Mouse (Mus musculus): ENCODE data around the gene Cited2. TPM values are rescaled to one million over a fixed set of nuclear protein-coding genes. Genes with fewer than 3 reads are reported as not detected.

Cited2 gene
- total and polyA plus RNA-seq, 2 experiments from 2014 or later, result 57.7 to 66.1 TPM

- no peak for ATAC-seq
- Histone ChIP-seq H3K9me3 (ENCODE audit: low read length) (no peaks in the 10 kb centered on the region), H3K9ac (no peak overlapping the region), H3K27me3 (ENCODE audit: insufficient read depth, low read length) (no peaks in the 10 kb centered on the region), H3K4me1 (ENCODE audit: insufficient read depth) (no peaks in the 10 kb centered on the region), H3K4me2 (ENCODE audit: low read depth) (no peak overlapping the region), H3K36me3 (ENCODE audit: insufficient read depth) (no peaks in the 10 kb centered on the region), H3K4me3 (ENCODE audit: low read depth, low read length) (no peak overlapping the region), H3K27ac (ENCODE audit: low read depth, low read length) (no peak overlapping the region)
- DNase-seq, result no peak
- 89% methylated on average over 2 of the region's 2 CpGs for WGBS
- no peak for TF ChIP-seq CTCF (IDR thresholded peaks at IDR 0.05; ENCODE audit: low read depth)
Measured at GRCm38 (mm10) chr10:17681386-17681785, 41.6 kb upstream of the Cited2 start.

GRCm38 (mm10) chr10:17683852-17684428 is 39.1 kb upstream of the Cited2 start:
- no peak for TF ChIP-seq CTCF (IDR thresholded peaks at IDR 0.05; ENCODE audit: low read depth)
- no peaks in the 10 kb centered on the region for H3K27me3 ChIP-seq (ENCODE audit: insufficient read depth, low read length)
- WGBS, result 76% methylated on average over 6 of the region's 6 CpGs
- ATAC-seq, result no peak
- DNase-seq, result no peak
- no peak overlapping the region for H3K4me2 ChIP-seq (ENCODE audit: low read depth)
- H3K9me3 ChIP-seq (ENCODE audit: low read length), result no peaks in the 10 kb centered on the region
- no peaks in the 10 kb centered on the region for H3K36me3 ChIP-seq (ENCODE audit: insufficient read depth)
- no peaks in the 10 kb centered on the region for H3K4me1 ChIP-seq (ENCODE audit: insufficient read depth)
- H3K9ac ChIP-seq, result no peak overlapping the region
- H3K4me3 ChIP-seq (ENCODE audit: low read depth, low read length), result no peak overlapping the region
- H3K27ac ChIP-seq (ENCODE audit: low read depth, low read length), result no peak overlapping the region

GRCm38 (mm10) chr10:17689806-17690205 is 33.2 kb upstream of the Cited2 start:
- ATAC-seq (no peak), DNase-seq (no peak)
- no peaks in the 10 kb centered on the region for H3K27me3 ChIP-seq (ENCODE audit: insufficient read depth, low read length)
- no peak for TF ChIP-seq CTCF (IDR thresholded peaks at IDR 0.05; ENCODE audit: low read depth)
- 81% methylated on average over 4 of the region's 4 CpGs for WGBS
- no peaks in the 10 kb centered on the region for H3K9me3 ChIP-seq (ENCODE audit: low read length)
- H3K27ac ChIP-seq (ENCODE audit: low read depth, low read length), result no peak overlapping the region
- no peaks in the 10 kb centered on the region for H3K36me3 ChIP-seq (ENCODE audit: insufficient read depth)
- H3K9ac ChIP-seq, result no peak overlapping the region
- H3K4me1 ChIP-seq (ENCODE audit: insufficient read depth), result no peaks in the 10 kb centered on the region
- no peak overlapping the region for H3K4me3 ChIP-seq (ENCODE audit: low read depth, low read length)
- no peak overlapping the region for H3K4me2 ChIP-seq (ENCODE audit: low read depth)

- no peak overlapping the region for H3K4me2 ChIP-seq (ENCODE audit: low read depth)
- TF ChIP-seq CTCF (IDR thresholded peaks at IDR 0.05; ENCODE audit: low read depth), result no peak
- H3K9ac ChIP-seq, result no peak overlapping the region
- WGBS, result 82% methylated on average over 1 of the region's 1 CpGs
- ATAC-seq, result no peak
- H3K27ac ChIP-seq (ENCODE audit: low read depth, low read length), result no peak overlapping the region
- no peaks in the 10 kb centered on the region for H3K36me3 ChIP-seq (ENCODE audit: insufficient read depth)
- no peaks in the 10 kb centered on the region for H3K4me1 ChIP-seq (ENCODE audit: insufficient read depth)
- DNase-seq, result no peak
- no peaks in the 10 kb centered on the region for H3K27me3 ChIP-seq (ENCODE audit: insufficient read depth, low read length)
- H3K4me3 ChIP-seq (ENCODE audit: low read depth, low read length), result no peak overlapping the region
- H3K9me3 ChIP-seq (ENCODE audit: low read length), result no peaks in the 10 kb centered on the region
Measured at GRCm38 (mm10) chr10:17691709-17692108, 31.3 kb upstream of the Cited2 start.

GRCm38 (mm10) chr10:17695801-17696200 is 27.2 kb upstream of the Cited2 start:
- no peaks in the 10 kb centered on the region for H3K4me1 ChIP-seq (ENCODE audit: insufficient read depth)
- H3K4me3 ChIP-seq (ENCODE audit: low read depth, low read length), result no peak overlapping the region
- no peak overlapping the region for H3K9ac ChIP-seq
- no peak overlapping the region for H3K4me2 ChIP-seq (ENCODE audit: low read depth)
- WGBS, result 76% methylated on average over 3 of the region's 3 CpGs
- no peaks in the 10 kb centered on the region for H3K27me3 ChIP-seq (ENCODE audit: insufficient read depth, low read length)
- DNase-seq (no peak), ATAC-seq (no peak)
- TF ChIP-seq CTCF (IDR thresholded peaks at IDR 0.05; ENCODE audit: low read depth), result no peak
- H3K36me3 ChIP-seq (ENCODE audit: insufficient read depth), result no peaks in the 10 kb centered on the region
- H3K27ac ChIP-seq (ENCODE audit: low read depth, low read length), result no peak overlapping the region
- no peaks in the 10 kb centered on the region for H3K9me3 ChIP-seq (ENCODE audit: low read length)

GRCm38 (mm10) chr10:17697376-17698265 is 25.4 kb upstream of the Cited2 start:
- Histone ChIP-seq H3K4me3 (ENCODE audit: low read depth, low read length) (no peak overlapping the region), H3K27ac (ENCODE audit: low read depth, low read length) (no peak overlapping the region), H3K9ac (no peak overlapping the region), H3K9me3 (ENCODE audit: low read length) (no peaks in the 10 kb centered on the region), H3K36me3 (ENCODE audit: insufficient read depth) (no peaks in the 10 kb centered on the region), H3K27me3 (ENCODE audit: insufficient read depth, low read length) (no peaks in the 10 kb centered on the region), H3K4me2 (ENCODE audit: low read depth) (no peak overlapping the region), H3K4me1 (ENCODE audit: insufficient read depth) (no peaks in the 10 kb centered on the region)
- TF ChIP-seq CTCF (IDR thresholded peaks at IDR 0.05; ENCODE audit: low read depth), result no peak
- DNase-seq (no peak), ATAC-seq (no peak)
- 74% methylated on average over 7 of the region's 7 CpGs for WGBS

- Histone ChIP-seq H3K4me2 (ENCODE audit: low read depth) (no peak overlapping the region), H3K4me1 (ENCODE audit: insufficient read depth) (no peaks in the 10 kb centered on the region), H3K4me3 (ENCODE audit: low read depth, low read length) (no peak overlapping the region), H3K27ac (ENCODE audit: low read depth, low read length) (no peak overlapping the region), H3K36me3 (ENCODE audit: insufficient read depth) (no peaks in the 10 kb centered on the region), H3K9me3 (ENCODE audit: low read length) (no peaks in the 10 kb centered on the region), H3K27me3 (ENCODE audit: insufficient read depth, low read length) (no peaks in the 10 kb centered on the region), H3K9ac (no peak overlapping the region)
- ATAC-seq (no peak), DNase-seq (no peak)
- WGBS, result 14% methylated on average over 4 of the region's 4 CpGs
- no peak for TF ChIP-seq CTCF (IDR thresholded peaks at IDR 0.05; ENCODE audit: low read depth)
Measured at GRCm38 (mm10) chr10:17705466-17705973, 17.5 kb upstream of the Cited2 start.

Measured in forebrain, postnatal 0 days (tissue).